Mouse (Mus musculus) cerebellum, adult 18-20 months (tissue): Measurements from ENCODE around the gene Ebf1.
A peak's percentile ranks its signal among the peaks of the same experiment; 100 is the strongest.

Experiments
- DNase-seq, 2 experiments: peaks; one replicate each; pipeline ENCODE4 v3.0.0; 2021

The Ebf1 gene

DNA sequence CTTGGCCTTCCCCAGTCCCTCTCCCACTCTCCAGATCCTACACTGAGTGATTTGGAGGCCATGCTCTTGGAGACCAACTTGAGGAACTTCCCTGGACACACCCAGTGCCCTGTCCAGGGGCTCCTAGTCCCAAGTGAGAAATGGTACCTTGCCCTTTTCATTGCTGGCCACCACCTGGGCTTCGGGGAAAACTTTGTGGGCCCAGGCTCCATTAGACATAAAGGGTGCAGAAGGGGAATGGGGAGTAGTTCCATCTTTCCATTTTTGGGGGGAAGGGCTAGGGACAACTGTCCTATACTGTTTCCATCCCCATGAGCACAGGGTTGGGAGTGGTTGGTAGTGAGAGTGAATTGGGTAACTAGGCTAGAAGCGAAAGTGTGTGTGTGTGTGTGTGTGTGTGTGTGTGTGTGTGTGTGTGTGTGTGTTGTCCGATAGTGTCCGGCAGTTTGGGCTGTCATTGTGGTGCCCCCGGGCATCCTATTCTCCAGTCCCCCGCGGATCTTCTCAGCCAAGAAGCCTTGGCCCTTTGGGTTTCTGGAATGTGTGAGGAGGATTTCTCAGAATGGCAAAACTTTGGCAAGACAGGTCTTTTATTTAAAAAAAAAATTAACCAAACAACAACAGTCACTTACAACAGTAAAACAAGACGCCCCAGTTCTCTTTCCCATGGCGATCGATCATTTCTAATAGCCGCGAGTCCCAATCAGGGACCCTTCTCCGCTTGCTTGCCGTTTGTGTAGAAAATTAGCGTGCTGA is 2.2 kb downstream of the Ebf1 start:
- DNase-seq = peak in 1 of 2 experiments; percentile 30

- peak; percentile 30 to 41 for DNase-seq
These were observed 3.0 kb downstream of the Ebf1 start for GRCm38 (mm10) chr11:44619887-44620693.

DNA sequence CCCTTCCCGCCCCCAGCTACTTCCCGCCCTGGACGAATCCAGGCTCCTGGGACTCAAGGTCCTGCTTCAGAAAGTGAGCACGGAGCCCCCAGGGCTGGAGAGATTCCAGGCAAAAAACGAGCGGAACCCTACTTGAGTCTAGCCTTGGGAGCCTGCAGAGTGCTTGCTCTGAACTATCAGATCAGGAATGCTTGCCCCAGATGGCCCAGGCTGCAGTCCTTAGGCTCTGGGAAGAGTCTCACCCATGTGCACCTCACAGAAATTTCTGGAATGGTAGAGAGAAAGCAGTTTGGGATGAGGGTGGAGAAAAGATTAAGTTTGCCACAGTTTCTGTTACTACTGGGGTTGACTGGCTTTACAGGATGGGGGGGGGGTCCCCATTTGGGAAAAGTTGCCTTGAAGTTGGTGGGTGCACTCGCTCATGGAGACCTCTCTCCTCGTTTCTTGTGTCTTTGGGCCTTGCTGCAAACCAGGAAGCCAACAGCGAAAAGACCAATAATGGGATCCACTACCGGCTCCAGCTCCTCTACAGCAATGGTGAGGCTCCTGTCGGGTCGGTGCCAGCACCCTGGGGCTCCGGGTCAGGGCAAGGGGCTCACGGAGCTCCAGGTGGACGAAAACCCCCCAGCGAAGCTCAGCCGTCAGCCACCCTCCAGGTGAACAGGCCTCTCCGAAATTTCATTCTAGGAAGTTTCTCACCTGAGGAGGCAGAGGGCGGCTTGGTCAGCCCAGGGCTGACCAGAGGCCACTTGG is 3.8 kb downstream of the Ebf1 start:
- peak in 1 of 2 experiments; percentile 25 for DNase-seq

DNA sequence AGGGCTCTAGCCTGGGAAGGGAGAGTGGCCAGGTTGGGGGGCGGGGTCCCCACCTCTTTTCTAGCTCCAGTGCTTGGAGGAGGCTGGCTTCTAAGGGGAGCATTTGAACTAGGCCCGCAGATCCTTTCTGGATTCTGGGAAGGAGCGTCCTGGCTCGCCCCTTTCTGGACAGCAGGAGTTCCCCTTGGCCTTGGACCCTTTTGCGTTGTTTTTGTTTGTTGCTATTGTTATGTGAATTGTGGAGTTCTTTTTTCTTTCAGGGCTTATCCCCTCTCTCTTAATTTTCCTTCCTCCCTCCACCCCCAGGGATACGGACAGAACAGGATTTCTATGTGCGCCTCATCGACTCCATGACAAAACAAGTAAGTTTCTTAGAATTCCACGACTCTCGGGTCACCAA is 4.5 kb downstream of the Ebf1 start:
- DNase-seq = no peak

DNA sequence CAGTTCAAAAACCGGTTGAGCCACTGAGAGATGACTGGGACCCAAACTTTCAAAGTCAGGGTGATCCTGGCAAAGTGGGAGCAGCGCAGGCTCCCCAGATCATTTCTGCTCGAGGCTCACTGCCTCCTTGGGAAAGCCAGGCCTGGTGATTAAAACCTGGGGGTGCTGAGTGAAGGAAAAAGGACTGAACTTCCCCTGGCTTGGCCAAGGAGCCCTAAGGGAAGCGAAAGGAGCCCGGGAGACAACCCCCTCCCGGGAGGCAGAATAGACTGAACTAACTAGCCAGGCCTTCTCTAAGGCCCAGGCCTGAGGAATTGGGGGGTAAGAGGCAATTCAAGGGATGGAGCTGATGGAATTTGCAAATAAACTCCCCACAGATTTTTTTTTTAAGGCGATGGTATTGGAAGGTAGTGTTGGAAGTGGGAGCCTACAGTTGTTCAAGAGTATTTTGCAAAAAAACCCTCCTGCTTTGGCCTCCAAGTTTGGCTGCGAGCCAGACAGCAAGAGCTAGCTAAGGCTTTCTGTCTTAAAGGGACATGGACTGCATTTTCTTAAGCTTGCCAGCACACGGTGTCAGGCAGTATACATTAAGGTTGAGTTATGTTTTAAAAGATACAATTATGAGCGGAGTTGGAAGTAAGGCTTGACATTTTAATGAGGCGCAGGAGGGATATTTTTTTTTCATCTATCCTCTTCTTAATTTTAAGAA is 5.1 kb downstream of the Ebf1 start:
- peak; percentile 60 to 61 for DNase-seq

- no peak for DNase-seq
These were observed 7.4 kb downstream of the Ebf1 start for GRCm38 (mm10) chr11:44624564-44624963.

- DNase-seq = peak; percentile 79 to 83
These were observed 8.9 kb downstream of the Ebf1 start for GRCm38 (mm10) chr11:44626065-44626464.

DNA sequence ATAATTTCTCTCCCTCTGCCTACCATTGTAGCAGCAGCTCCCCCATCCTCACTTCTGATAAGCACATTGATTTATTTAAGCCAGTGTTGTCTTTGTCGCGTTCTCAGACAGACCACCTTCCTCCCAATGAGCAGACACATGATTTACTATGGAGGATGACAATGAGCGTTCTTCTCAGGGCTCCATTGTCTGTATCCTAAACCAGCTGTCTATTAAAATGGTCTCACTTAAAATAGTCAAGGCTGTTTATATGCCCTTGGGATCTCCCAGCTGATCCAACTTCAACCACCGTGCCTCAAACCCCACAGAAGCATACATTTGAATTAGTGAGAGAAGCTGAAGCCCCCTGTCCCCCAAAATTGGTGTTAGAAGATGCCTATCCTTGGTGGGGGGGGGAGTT is 11.3 kb downstream of the Ebf1 start:
- no peak for DNase-seq

- DNase-seq = no peak
These were observed 15.2 kb downstream of the Ebf1 start for GRCm38 (mm10) chr11:44632064-44632968.

DNA sequence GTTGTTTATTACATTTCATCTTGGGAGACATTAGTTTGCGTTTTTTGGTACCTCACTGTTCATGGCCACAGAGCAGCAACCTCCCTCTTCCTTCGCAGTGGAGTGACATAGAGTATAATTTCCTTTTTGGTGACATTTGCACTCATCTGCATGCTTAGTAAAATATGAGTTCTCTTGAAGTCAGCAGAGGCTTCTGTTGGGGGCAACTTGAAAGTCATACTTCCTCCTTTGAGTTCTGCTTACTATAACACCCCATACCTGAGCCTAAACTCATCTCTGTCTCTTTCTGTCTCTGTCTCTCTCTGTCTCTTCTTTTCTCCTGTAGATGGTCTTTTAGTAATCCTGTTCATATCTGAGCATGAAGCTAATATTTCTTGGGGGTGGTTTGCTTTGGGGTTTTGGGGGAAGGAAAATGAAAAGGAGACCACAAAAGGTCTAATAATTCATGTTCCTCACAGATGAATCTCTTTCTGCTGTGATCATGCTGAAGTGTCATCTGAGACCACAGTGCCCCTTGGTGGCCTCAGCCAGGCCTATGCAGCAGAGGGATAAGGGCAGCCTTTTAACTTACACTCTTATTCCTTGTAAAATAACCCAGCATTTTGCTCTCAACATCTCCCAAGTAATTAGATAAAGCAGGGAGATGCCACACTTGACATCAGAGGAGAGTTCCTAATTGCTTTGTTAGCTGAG is 16.0 kb downstream of the Ebf1 start:
- no peak for DNase-seq

DNA sequence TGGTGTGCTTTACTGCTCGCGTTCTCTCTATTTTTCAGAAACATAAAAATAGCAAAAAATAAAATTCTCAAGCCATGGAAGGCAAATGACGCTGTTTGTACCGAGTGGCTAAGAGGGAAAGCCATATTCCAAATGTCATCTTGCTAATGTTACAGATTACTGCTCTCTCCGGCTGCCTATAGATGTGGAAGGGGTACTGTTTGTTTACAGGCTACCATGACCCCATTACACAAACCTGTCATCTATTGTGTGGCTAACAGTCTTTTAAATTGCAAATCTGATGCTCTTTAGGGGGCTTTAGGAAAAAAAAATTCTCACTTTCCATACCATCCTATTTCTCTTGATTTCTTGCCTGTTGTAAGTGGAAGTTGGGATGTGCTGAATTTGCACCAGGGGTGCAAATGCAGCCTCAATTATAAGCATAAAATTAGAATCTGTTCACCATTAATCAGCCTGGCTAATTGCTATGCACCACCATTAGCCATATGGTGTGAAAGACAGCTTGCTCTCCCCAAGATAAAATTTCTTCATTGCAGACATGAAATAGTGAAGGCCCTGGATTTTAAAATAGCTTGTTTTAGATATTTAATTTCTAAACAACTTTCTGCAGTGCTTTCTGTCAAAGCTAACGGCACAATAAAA is 17.6 kb downstream of the Ebf1 start:
- no peak for DNase-seq

DNA sequence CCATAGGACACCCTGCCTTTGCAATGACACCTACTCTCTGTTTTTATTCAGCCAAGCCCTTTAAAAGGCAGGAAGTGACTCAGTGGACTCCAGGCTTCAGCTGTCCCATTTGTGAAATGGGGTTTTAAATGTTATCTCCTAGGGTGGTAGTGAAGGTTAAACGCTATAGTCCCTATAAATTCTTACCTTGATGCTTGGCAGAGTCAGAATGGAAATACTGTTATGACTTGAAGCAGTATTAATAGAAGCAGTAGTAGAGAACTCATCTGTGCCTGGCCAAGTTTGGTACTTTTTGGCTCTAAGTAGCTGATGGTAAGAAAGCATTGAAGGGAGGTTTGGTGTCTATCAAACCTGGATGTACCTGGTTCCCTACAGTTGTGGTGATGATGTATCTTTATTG is 19.1 kb downstream of the Ebf1 start:
- DNase-seq = no peak

DNA sequence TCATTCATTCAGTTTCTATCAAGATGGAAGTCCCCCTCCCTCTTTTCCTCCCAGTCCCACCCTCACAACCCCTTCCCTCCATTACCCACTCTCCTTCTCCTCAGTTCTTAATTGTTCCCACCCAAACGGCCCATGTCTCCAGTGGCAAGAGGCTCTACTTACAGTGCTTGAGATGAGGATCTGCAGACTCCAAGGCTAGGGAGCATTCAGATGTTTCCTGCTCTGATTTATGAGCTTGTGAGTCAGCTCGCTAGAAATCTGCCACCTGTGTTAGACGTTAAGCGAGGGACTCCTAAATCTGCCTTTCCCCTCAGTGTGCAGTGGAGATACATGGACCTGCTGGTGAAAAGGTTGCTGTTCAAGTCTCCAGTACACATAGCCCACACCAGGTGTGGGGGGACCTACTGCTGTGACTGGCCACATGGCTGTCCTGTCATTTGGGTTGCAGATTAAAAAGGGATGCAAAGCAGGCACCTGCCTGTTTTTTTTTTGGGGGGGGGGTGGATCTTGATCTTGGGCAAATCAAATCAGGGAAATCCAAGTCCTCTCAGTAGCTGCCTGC is 21.2 kb downstream of the Ebf1 start:
- peak; percentile 36 to 50 for DNase-seq

GRCm38 (mm10) chr11:44641496-44641895 is 24.4 kb downstream of the Ebf1 start:
- peak; percentile 25 to 26 for DNase-seq

DNA sequence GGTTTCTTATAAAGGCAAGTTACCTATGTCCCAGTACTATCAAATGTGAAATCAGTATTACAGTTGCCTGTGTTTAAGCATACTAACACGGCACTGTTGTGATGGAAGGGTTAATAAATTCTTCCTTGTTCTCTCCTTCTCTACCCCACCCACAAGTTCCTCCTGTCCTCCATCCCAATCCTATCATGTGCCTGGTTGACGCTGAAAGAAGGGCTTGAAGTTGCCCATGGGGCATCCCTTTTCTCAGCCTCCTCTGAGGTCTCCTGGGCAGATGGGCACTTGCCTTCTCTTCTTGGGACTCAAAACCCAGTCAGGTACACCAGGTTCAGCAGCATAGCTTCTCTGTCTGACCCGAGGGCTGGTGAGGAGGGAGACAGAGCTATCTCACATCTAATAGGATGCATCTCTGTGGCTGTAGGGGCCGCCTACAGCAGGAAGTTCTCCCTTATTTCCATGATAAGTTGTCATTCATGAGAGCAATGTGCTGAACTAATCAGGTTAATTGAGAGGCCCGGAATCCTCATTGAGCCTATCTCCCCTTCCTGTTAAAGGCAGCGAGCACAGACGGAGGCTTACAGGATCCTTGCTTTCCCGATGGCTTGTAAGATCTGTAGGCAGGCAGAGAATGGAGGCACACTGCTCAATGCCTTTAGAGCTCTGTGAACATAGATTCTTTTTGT is 37.4 kb downstream of the Ebf1 start:
- no peak for DNase-seq

DNA sequence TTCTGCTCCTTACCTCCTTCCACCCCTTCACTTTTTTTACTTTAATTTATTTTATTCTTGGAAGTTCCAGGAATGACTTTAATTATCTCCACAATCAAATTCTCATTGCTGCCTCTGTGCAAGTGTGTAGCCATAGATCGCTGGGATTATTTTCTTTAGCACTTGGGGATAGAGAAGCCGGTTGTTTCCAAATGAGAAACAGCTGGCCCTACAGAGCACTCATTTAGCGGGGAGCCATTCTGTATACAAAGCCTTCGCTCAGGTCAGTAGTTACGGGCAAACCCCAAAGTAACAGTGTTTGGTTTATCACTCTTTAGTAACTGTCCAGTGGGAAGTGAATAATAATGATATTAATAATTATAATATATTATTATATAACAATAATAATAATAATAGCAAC is 38.4 kb downstream of the Ebf1 start:
- no peak for DNase-seq

DNA sequence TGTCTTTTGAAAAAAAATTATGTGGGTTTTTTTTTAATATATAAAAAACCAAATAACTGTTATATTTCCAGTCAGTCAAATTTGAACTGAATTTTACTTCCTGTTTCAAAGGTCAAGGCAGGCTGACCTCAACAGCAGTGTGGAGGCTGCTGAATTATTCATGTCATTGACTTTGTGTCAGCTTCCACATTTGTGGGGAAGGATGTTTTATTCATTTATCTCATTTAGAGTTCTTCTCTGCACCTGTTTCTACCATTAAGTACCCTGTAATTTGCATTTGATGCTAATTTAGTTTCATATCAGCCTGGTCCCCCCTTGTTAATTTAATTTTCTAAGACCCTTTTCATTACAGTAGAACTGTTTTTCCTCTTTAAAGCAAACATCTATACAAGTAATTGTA is 39.8 kb downstream of the Ebf1 start:
- DNase-seq = no peak

DNA sequence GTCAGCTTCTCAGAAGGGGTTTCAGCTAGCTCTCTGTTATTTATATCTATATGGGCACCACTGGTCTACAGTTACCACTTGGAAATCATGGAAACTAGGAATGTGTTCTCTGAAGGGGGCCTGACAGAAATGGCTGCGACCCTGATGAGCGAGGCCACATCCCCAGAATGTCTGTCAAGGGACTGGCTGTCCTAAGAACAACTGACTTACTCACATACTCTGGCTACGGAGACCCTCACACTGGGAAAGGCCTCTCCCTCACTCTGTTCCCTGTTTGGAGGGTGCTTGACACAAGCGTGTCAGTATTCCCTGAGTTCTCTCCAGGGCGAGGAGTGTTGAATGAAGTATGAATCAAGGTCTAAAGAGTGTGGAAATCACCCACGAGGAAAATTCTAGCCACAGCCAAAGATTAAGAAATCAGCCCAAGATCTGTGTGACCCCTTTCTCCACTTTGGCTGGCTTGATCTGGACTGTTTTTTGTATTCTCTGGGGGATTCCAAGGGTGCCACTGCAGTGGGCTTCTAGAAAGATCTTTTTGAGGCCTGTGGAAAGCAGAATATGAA is 40.8 kb downstream of the Ebf1 start:
- no peak for DNase-seq

- DNase-seq = no peak
These were observed 44.8 kb downstream of the Ebf1 start for GRCm38 (mm10) chr11:44661875-44662274.
